Mouse (Mus musculus): ENCODE measurements around the gene Nab2.

Nab2 gene

GRCm38 (mm10) chr10:127643553-127644238, 24.7 kb downstream of the Nab2 start:
- DNase-seq (ENCODE audit: low spot score) = peak; percentile 86

- peak; percentile 78 for DNase-seq (ENCODE audit: low spot score)
Observed at GRCm38 (mm10) chr10:127642772-127643552, 25.4 kb downstream of the Nab2 start, which contains the start of gene Stat6. TSS of gene Stat6 (plus strand) at chr10:127642986.

GRCm38 (mm10) chr10:127641861-127642771, 26.3 kb downstream of the Nab2 start:
- peak; percentile 96 for DNase-seq (ENCODE audit: low spot score)

GRCm38 (mm10) chr10:127640421-127640820, 27.9 kb downstream of the Nab2 start:
- no peak for DNase-seq (ENCODE audit: low spot score)

- DNase-seq (ENCODE audit: low spot score) = no peak
Observed at GRCm38 (mm10) chr10:127632668-127633271, 35.6 kb downstream of the Nab2 start.

GRCm38 (mm10) chr10:127631261-127632214, 36.8 kb downstream of the Nab2 start:
- no peak for DNase-seq (ENCODE audit: low spot score)

DNA sequence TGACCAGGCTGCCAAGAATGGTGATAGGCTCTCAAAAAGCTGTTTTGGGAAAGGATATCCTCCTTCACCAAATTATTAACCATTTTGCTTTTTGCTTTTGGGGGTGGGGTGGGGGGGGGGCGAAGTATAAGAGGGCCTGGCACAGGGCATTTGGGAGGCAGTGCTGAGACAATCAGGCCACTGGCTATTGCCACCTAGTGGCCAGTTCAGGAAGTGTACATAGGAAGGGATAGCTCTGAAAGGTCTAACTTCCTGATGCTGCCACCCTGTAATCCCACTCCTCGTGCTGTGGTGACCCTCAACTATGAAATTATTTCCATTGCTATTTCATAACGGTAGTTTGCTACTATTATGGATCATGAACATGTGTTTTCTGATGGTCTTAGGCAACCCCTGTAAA, 41.9 kb downstream of the Nab2 start:
- no peak for DNase-seq (ENCODE audit: low spot score)

DNA sequence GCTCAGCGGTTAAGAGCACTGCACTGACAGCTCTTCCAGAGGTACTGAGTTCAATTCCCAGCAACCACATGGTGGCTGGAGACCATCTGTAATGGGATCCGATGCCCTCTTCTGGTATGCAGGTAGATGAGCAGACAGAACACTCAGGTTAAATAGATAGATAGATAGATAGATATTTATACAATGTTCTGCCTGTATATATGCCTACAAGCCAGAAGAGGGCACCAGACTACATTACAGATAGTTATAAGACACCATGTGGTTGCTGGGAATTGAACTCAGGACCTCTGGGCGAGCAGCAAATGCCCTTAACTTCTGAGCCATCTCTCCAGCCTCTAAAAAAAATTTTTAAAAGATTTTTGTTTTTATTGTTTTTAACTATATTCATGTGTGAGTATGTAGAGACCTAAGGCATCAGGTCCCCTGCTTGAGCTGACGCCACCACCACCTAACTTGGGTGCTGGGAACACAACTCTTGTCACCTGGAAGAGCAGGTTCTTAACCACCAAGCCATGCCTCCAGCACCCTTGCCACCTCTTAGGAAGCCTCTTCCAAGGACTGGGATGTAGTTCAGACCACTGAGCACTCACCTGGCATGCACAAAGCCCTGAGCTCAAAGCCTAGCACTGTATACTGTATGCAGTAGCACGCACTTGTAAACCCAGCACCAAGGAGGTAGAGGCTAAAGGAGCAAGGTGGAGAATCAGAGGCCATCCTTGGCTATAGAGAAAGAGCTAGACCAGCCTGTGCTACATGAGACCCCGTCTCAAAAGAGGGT, 44.7 kb downstream of the Nab2 start:
- DNase-seq (ENCODE audit: low spot score) = no peak

GRCm38 (mm10) chr10:127622661-127623060, 45.7 kb downstream of the Nab2 start:
- no peak for DNase-seq (ENCODE audit: low spot score)

DNA sequence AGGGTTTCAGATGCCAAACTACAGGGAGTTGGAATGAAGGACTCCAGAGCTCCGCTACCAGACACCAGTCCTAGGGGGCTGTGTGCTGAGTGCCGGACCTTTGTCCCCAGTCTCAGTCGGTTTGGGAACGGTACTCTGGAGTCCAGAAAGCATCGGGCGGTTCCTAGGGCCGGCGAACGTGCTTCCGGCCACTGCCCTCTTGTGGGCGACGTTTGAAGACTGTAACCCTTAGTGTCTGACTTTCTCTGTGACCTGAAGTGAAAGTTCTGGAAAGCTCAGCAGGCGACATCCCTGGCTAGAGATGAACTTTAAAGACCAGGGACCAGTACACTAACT, 46.3 kb downstream of the Nab2 start:
- DNase-seq (ENCODE audit: low spot score) = peak; percentile 81

- peak; percentile 95 for DNase-seq (ENCODE audit: low spot score)
Observed at GRCm38 (mm10) chr10:127621191-127622056, 46.9 kb downstream of the Nab2 start.

DNA sequence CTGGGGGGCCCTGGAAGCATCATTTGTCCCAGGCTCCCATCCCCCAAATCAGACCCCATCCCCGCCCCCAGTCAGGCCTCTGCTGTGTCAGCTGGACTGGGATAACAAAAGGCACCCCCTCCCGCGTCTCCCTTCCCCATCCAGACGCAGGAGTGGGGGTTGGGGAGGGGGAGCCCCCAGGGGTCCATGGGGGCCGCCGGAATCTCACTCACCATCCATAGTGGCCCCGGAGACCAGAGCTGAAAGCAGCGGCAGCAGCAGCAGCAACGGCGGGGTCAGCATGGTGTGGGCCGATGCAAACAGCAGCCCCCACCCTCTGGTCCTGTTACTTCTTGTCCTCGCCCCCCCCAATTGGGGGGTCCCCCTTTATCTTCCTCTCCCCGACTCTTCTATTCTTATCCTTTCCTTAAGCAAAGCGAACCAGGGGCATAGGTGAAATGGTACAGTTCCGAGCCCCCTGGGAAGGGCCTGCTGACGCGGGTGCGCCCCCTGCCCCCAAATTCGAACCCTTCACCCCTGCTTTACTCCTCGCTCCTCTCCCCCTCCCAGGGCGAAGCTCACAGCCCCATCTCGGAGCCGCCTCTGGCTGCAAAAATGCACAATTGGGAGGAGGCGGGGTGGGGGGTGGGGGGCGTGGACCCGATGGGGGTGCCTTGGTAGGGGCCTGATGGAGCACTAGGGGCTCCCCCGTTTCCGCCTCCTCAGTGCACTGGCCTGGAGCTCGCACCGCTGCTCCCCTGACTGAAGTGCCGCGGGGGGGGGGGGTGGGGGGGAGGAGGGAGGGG, 47.8 kb downstream of the Nab2 start, which contains the start of gene Lrp1:
TSS of gene Lrp1 (minus strand) at position 743 of the 785 bp plus-strand sequence.
- peak; percentile 71 for DNase-seq (ENCODE audit: low spot score)

GRCm38 (mm10) chr10:127619941-127620405, 48.4 kb downstream of the Nab2 start:
- DNase-seq (ENCODE audit: low spot score) = peak; percentile 60

GRCm38 (mm10) chr10:127619119-127619721, 49.1 kb downstream of the Nab2 start:
- DNase-seq (ENCODE audit: low spot score) = no peak

- peak; percentile 73 for DNase-seq (ENCODE audit: low spot score)
Observed at GRCm38 (mm10) chr10:127618173-127618572, 50.2 kb downstream of the Nab2 start.

DNA sequence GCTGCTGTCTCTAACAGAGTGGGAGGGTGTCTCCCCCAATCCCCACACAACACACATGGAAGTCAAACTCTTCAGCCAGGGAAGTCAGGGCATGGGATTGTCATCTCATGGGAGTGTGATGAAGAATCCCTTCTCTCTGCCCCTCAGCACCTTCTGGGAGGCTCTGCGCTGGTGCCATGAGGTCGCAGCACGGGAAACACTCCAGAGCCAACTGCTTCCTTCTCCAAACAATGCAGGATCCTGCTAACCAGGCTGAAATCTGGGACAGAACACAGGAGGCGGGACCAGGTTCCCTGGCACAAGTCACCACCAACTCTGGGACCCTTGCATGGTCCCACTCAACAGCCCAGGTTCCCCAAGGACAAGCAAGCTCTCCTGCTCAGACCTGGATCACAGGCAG, 51.1 kb downstream of the Nab2 start:
- DNase-seq (ENCODE audit: low spot score) = no peak

DNA sequence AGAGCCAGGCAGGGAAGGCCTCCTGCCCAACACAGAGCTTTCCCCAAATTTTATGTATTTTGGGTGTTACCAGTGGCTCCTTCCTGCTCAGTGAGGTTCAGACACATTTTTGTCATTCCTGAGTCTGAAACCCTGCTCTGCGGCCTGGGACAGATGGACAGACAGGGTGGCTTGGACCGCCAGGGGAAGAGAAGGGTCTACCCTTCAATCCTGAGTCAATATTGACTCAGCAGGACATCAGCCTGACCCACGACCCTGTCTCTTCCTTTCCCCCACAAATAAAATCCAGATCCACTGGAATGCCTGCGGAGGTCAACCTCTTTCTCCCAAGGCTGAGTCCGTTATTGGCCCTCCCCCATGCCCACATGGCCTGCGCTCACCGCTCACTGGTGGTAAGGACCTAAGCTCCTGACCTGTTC, 52.1 kb downstream of the Nab2 start:
- DNase-seq (ENCODE audit: low spot score) = no peak

- DNase-seq (ENCODE audit: low spot score) = no peak
Observed at GRCm38 (mm10) chr10:127615591-127615990, 52.8 kb downstream of the Nab2 start.
